Mouse (Mus musculus): ENCODE measurements at regions not wholly inside any gene's neighbourhood (a gene's known extent, or its start where the extent isn't known, plus 50 kb on each side); places are given as distances from the start of the nearest gene placed in this dataset.

GRCm38 (mm10) chr10:7264721-7265120 is 52.7 kb upstream of the Cnksr3 start:
- Histone ChIP-seq H3K9me3 (no peaks in the 10 kb centered on the region), H3K36me3 (replicated peaks) (no peaks in the 10 kb centered on the region), H3K27ac (replicated peaks) (no peak overlapping the region), H3K4me3 (no peak overlapping the region), H3K4me1 (peaks cover 22% of the 10 kb centered on the region), H3K27me3 (replicated peaks; ENCODE audit: low read depth, poor library complexity, severe bottlenecking) (no peaks in the 10 kb centered on the region)
- DNase-seq (ENCODE audit: low spot score), result no peak
- WGBS, result 93% methylated on average over 4 of the region's 4 CpGs

Data from embryonic facial prominence, embryonic 10.5 days (tissue).